Mouse (Mus musculus) neural tube, embryonic 11.5 days (tissue): ENCODE measurements around the gene Srgap3. TPM values are rescaled to one million over a fixed set of nuclear protein-coding genes. Genes with fewer than 3 reads are reported as not detected.

Source experiments
- ATAC-seq: fragments of 200-750 bp; cut with Nextera tagmentation; 2 replicates; pipeline ENCODE4 v1.8.0; 2017; ENCODE audit warnings: moderate number of reproducible peaks, mild to moderate bottlenecking, moderate TSS enrichment, moderate library complexity; ENCODE audit not compliant: insufficient read depth, low FRiP score, low TSS enrichment
- DNase-seq: peaks from one replicate; pipeline ENCODE4 v3.0.0-alpha.2; 2015; ENCODE audit warnings: low spot score
- H3K27ac ChIP-seq: fragments of 300-500 bp; sonication (generic); 2 replicates; pipeline ENCODE4 v1.5.1; 2014; ENCODE audit warnings: low read depth, mild to moderate bottlenecking, low read length
- H3K27me3 ChIP-seq: fragments of 300-500 bp; sonication (generic); 2 replicates; pipeline ENCODE4 v1.6.1; 2014; ENCODE audit warnings: mild to moderate bottlenecking, low read length, mixed read lengths; ENCODE audit not compliant: control insufficient read depth, insufficient read depth
- H3K36me3 ChIP-seq: fragments of 300-500 bp; sonication (generic); 2 replicates; pipeline ENCODE4 v1.6.1; 2014; ENCODE audit warnings: mild to moderate bottlenecking, low read length, moderate library complexity, mixed read lengths; ENCODE audit not compliant: control insufficient read depth, insufficient read depth
- H3K4me1 ChIP-seq: fragments of 300-500 bp; sonication (generic); 2 replicates; pipeline ENCODE4 v1.6.1; 2014; ENCODE audit warnings: low read length, mixed read lengths; ENCODE audit not compliant: control insufficient read depth, insufficient read depth
- H3K4me2 ChIP-seq: fragments of 300-500 bp; sonication (generic); 2 replicates; pipeline ENCODE4 v1.6.1; 2014; ENCODE audit warnings: low read depth, mild to moderate bottlenecking, moderate library complexity
- H3K4me3 ChIP-seq: fragments of 300-500 bp; sonication (generic); 2 replicates; pipeline ENCODE4 v1.5.1; 2014; ENCODE audit warnings: low read depth, low read length
- H3K9ac ChIP-seq: fragments of 300-500 bp; sonication (generic); 2 replicates; pipeline ENCODE4 v1.6.1; 2014; ENCODE audit warnings: mild to moderate bottlenecking, low read length
- H3K9me3 ChIP-seq: fragments of 300-500 bp; sonication (generic); 2 replicates; pipeline ENCODE4 v1.6.1; 2016; ENCODE audit warnings: low read length; ENCODE audit not compliant: control insufficient read depth
- WGBS: fragments of 180-500 bp; shearing (Covaris S2); extraction: QIAGEN DNeasy Blood & Tissue Kit; methylation state at CpG from one replicate; pipeline ENCODE4 v1.1.7; 2014; 5-methylcytosine and 5-hydroxymethylcytosine counted together
- polyA plus RNA-seq: library from polyadenylated mRNA; unstranded; fragments of >200 nt; fragmentation: Nextera tagmentation; extraction: Ambion mirVana; gene quantifications from 2 replicates; pipeline ENCODE4 v1.2.1, GENCODE M21; 2014

The Srgap3 gene
- polyA plus RNA-seq, 1 experiment from 2014 or later: 37.4 TPM

DNA sequence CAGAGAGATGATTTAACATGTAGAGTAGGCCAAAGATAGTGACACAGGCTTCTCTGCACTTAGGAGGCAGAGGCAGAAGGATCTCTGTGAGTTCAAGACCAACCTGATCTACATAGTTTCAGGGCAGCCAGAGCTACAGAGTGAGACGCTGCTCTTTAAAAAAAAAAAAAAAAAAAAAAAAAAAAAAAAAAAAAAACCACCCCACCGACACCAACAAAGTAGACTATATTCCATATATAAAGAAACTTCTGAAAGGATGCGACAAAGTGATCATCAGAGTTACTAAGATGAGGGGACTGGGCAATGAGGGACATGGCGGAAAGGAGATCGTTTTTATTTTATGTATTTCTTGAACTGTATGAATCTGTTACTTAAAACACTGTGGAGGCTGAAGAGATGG lies 252.6 kb downstream of the Srgap3 start:
- Histone ChIP-seq H3K27me3 (no peaks in the 10 kb centered on the region), H3K4me2 (no peak overlapping the region), H3K9me3 (no peaks in the 10 kb centered on the region), H3K4me1 (no peaks in the 10 kb centered on the region), H3K4me3 (no peak overlapping the region), H3K36me3 (no peaks in the 10 kb centered on the region), H3K9ac (no peak overlapping the region), H3K27ac (no peak overlapping the region)
- ATAC-seq (no peak), DNase-seq (no peak)
- WGBS: 91% methylated on average over 5 of the region's 5 CpGs

DNA sequence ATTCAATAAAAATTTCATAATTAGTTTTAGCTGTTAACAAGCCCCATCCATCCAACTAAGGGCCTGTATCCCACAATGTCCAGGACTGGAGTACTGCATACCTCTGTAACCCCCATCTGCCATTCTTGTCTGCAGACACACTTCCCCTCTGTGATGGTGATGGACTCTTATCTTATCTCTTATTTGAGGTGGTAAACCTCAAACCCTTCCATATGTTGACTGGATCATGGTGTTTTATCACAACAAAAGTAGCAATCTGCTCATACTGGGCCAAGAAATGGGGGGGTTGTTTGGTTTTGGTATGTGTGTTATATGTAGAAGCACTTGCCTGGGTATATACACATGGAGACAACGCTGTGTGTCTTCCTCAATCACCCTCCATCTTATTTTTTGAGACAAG lies 255.5 kb downstream of the Srgap3 start:
- Histone ChIP-seq H3K4me1 (no peaks in the 10 kb centered on the region), H3K9me3 (no peaks in the 10 kb centered on the region), H3K4me3 (no peak overlapping the region), H3K36me3 (no peaks in the 10 kb centered on the region), H3K4me2 (no peak overlapping the region), H3K27ac (no peak overlapping the region), H3K27me3 (no peaks in the 10 kb centered on the region), H3K9ac (no peak overlapping the region)
- 92% methylated on average over 1 of the region's 1 CpGs for WGBS
- ATAC-seq (no peak), DNase-seq (no peak)

DNA sequence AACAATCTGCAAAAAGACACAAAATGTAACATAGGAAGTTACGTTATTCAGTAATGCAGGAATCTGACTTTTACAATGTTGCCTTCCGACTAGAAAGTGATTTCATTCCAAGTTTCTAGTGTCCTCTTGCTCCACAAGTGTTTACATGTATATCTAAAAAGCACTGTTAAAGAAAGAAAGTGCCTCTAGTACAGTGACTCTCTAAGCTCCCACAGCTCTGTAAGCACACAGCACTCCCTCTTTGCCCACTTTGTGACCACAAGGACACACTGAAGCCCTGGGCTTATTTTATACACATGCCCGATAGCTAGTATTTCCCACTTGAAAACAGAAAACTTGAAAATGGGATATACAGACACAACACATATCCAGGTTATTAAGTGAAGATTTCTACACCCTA lies 259.0 kb downstream of the Srgap3 start:
- no peaks in the 10 kb centered on the region for H3K27me3 ChIP-seq

DNA sequence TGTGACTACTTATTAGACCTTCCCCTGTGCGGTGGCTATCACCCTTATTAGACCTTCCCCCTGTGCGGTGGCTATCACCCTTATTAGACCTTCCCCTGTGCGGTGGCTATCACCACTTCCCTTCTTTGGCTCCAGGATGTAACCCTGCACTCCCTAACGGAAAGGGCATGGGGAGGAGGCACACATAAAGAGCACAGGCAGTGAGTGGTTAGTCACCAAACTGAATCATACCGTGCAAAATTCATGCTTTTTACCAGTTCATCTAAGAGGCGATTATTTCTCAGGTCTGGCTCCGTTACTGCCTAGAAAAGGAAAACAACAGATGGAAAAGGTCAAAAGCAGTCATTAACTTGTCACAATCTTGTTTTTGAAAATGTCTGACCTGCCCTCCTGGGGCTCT lies 260.6 kb downstream of the Srgap3 start:
- Histone ChIP-seq H3K36me3 (no peaks in the 10 kb centered on the region), H3K4me3 (no peak overlapping the region), H3K4me1 (no peaks in the 10 kb centered on the region), H3K9ac (no peak overlapping the region), H3K9me3 (no peaks in the 10 kb centered on the region), H3K27me3 (no peaks in the 10 kb centered on the region), H3K4me2 (no peak overlapping the region), H3K27ac (no peak overlapping the region)
- WGBS: 82% methylated on average over 7 of the region's 7 CpGs
- no peak for ATAC-seq
- no peak for DNase-seq

More for the DNA sequence above, 259.0 kb downstream of the Srgap3 start:
- Histone ChIP-seq H3K4me2 (no peak overlapping the region), H3K36me3 (no peaks in the 10 kb centered on the region), H3K9ac (no peak overlapping the region), H3K4me1 (no peaks in the 10 kb centered on the region), H3K4me3 (no peak overlapping the region), H3K9me3 (no peaks in the 10 kb centered on the region), H3K27ac (no peak overlapping the region)
- DNase-seq (no peak), ATAC-seq (no peak)
- WGBS: 95% methylated on average over 3 of the region's 3 CpGs

DNA sequence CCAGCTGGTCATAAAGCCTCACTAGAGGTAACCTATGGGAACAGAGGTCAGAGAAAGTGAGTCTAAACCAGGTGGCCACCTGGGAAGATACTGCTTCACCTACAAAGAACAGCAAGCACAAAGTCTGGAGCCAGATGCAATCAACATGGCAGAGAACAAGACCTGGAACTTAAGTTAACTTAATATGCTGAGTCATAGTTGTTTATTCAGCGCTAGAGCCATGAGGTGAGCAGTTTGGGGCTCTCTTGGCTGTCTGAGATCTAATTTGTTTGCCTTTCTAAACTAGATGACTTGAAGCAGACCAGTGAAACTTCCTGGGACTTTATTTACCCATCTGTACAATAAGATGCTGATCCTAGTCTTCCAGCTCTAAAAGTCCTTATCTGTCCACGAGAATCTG lies 263.0 kb downstream of the Srgap3 start:
- no peaks in the 10 kb centered on the region for H3K9me3 ChIP-seq
- no peaks in the 10 kb centered on the region for H3K36me3 ChIP-seq
- WGBS: 86% methylated on average over 2 of the region's 2 CpGs

More for the DNA sequence above, 263.0 kb downstream of the Srgap3 start:
- no peaks in the 10 kb centered on the region for H3K27me3 ChIP-seq
- no peak overlapping the region for H3K9ac ChIP-seq
- ATAC-seq (no peak), DNase-seq (no peak)
- no peak overlapping the region for H3K4me3 ChIP-seq
- no peak overlapping the region for H3K27ac ChIP-seq
- no peaks in the 10 kb centered on the region for H3K4me1 ChIP-seq
- no peak overlapping the region for H3K4me2 ChIP-seq

Other genes starting within 250 kb of the Srgap3 start
- 50.4 and 52.9 TPM in 2 replicates for gene Thumpd3, start 99.0 kb upstream of the Srgap3 start, polyA plus RNA-seq
- gene Setd5, start 130.1 kb upstream of the Srgap3 start, polyA plus RNA-seq: 74.9 and 78.5 TPM in 2 replicates
- 6.7 and 6.9 TPM in 2 replicates for gene Lhfpl4, start 248.1 kb upstream of the Srgap3 start, polyA plus RNA-seq